Mouse (Mus musculus) hindbrain, embryonic 10.5 days (tissue): Measurements from ENCODE around the gene Casz1. TPM values are rescaled to one million over a fixed set of nuclear protein-coding genes. Genes with fewer than 3 reads are reported as not detected.

Experiments used
- DNase-seq: peaks from one replicate; pipeline ENCODE4 v3.0.0-alpha.2; 2017; ENCODE audit warnings: low spot score
- H3K27ac ChIP-seq: fragments of 300-500 bp; sonication (generic); 2 replicates; pipeline ENCODE4 v1.5.1; 2016; ENCODE audit warnings: mild to moderate bottlenecking, moderate library complexity
- H3K27me3 ChIP-seq: fragments of 300-500 bp; sonication (generic); 2 replicates; pipeline ENCODE4 v1.6.1; 2016; ENCODE audit warnings: mild to moderate bottlenecking; ENCODE audit not compliant: poor library complexity, insufficient read depth, severe bottlenecking
- H3K36me3 ChIP-seq: fragments of 300-500 bp; sonication (generic); 2 replicates; pipeline ENCODE4 v1.6.1; 2016; ENCODE audit warnings: mild to moderate bottlenecking, moderate library complexity
- H3K4me1 ChIP-seq: fragments of 300-500 bp; sonication (generic); replicated peaks from 2 replicates; pipeline ENCODE4 v1.6.1; 2016; ENCODE audit warnings: mild to moderate bottlenecking
- H3K4me3 ChIP-seq: fragments of 300-500 bp; sonication (generic); 2 replicates; pipeline ENCODE4 v1.5.1; 2016; ENCODE audit warnings: mild to moderate bottlenecking, moderate library complexity
- H3K9me3 ChIP-seq: fragments of 300-500 bp; sonication (generic); 2 replicates; pipeline ENCODE4 v1.6.1; 2016; ENCODE audit warnings: mild to moderate bottlenecking, moderate library complexity
- WGBS: fragments of 180-500 bp; shearing (Covaris S2); methylation state at CpG from one replicate; pipeline ENCODE4 v1.1.7; 2016; 5-methylcytosine and 5-hydroxymethylcytosine counted together
- polyA plus RNA-seq: library from polyadenylated mRNA; unstranded; fragments of >200 nt; fragmentation: Nextera tagmentation; extraction: Ambion mirVana; gene quantifications from 2 replicates; pipeline ENCODE4 v1.2.1, GENCODE M21; 2016

The Casz1 gene
- polyA plus RNA-seq, 1 experiment from 2014 or later, result 14.4 TPM

GRCm38 (mm10) chr4:148888229-148888628 lies 84.0 kb downstream of the Casz1 start:
- Histone ChIP-seq H3K36me3 (no peaks in the 10 kb centered on the region), H3K4me3 (peak overlapping the region; percentile 11; the same call in 1 of the 2 replicates), H3K27me3 (peaks cover 95% of the 10 kb centered on the region), H3K4me1 (peaks cover 100% of the 10 kb centered on the region), H3K9me3 (no peaks in the 10 kb centered on the region), H3K27ac (peak overlapping the region; percentile 93)
- no peak for DNase-seq
- WGBS, result 43% methylated on average over 8 of the region's 8 CpGs

DNA sequence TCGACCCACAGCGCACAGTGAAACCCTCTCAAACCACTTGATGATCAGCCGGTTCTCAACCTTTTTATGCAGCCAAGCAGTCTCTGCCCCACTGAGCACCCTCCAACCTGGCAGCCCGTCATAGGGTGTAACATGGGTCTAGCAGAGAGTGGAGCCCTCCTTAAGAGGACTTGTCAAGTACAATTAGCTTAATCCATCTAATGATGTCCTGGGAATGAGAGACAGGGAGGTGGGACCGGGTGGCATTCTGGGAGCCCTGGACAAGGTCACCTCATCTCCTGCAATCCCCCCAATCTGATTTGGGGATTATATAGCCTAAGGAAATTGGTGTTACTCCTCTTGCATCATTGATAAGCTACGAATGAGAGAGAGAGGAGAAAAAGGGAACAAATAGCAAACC lies 84.8 kb downstream of the Casz1 start:
- no peak for DNase-seq
- Histone ChIP-seq H3K27me3 (peaks cover 95% of the 10 kb centered on the region), H3K4me3 (no peak overlapping the region), H3K36me3 (no peaks in the 10 kb centered on the region), H3K4me1 (peaks cover 100% of the 10 kb centered on the region), H3K9me3 (no peaks in the 10 kb centered on the region), H3K27ac (peak overlapping the region; percentile 93)
- WGBS, result 71% methylated on average over 6 of the region's 6 CpGs

DNA sequence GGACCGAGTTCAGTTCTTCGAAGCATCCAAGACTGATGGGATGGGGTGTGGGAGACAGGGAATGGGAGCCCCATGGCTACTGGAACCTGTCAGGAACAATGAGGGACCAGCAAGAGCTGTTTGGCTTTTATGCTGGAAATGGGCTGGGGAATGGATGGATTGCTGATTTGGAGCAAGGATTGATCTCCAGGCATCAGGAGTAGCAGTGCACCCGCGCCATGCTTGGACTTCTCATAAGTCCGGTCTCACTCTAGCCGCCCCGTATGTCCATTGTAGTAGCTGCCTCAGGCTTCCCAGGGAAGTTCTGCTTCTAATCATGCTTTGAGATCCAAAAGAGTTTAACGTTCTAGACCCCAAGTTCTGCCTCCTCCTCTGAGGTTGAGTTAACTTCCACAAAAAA lies 86.2 kb downstream of the Casz1 start:
- 36% methylated on average over 8 of the region's 8 CpGs for WGBS
- peaks cover 100% of the 10 kb centered on the region for H3K4me1 ChIP-seq
- H3K4me3 ChIP-seq, result peak overlapping the region; percentile 47
- peaks cover 95% of the 10 kb centered on the region for H3K27me3 ChIP-seq
- peak overlapping the region; percentile 93 for H3K27ac ChIP-seq
- DNase-seq, result no peak
- no peaks in the 10 kb centered on the region for H3K36me3 ChIP-seq
- no peaks in the 10 kb centered on the region for H3K9me3 ChIP-seq

DNA sequence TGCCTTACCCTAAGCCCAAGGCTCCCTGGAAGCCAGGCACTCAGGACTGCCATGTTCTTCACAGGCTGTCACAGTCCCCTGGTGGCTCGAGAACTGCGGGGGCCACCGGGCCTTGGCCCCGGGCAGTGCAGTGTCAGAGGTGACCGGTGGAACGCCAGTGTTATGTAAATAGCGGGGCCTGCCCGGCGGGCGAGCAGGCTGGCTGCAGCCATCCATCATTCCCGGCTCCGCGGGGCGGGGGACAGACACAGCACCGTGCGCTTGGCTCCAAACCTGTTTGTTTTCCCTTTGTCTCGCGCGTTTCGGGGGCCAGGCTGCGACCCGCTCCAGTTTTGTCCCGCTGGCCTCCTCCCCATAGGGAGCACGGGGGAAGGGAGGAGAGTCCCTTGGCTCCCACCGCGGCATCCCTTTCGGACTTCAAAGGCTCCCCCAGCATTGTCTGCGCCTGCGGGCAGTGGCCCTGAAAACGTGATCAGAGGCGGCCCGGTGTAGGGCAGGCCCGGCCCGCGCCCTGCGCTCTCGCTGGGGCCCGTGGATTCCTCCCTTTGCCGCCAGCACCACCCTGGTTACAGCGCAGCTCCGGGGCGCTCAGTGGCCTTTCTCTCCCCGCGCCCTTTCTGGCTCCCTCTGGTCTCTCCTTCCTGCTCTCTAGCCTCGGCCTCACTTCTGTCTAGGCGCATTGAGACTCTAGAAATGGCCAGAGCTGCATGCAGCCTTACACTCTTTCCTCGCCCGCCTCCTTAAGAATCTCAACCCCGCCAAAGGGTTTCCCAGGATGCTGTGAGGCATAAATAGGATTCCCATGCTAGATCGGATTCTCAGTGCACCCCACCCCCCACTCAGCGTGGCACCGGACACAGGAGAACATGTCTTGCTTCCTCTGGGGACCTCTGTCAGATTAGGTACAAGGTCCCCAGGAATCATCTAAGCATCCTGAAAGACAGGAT lies 86.9 kb downstream of the Casz1 start:
- WGBS, result 1% methylated on average over 52 of the region's 52 CpGs
- peak; percentile 94 for DNase-seq
- H3K4me1 ChIP-seq, result peaks cover 99% of the 10 kb centered on the region

GRCm38 (mm10) chr4:148896125-148896524 lies 91.9 kb downstream of the Casz1 start:
- Histone ChIP-seq H3K9me3 (no peaks in the 10 kb centered on the region), H3K4me3 (no peak overlapping the region), H3K4me1 (peaks cover 86% of the 10 kb centered on the region), H3K36me3 (no peaks in the 10 kb centered on the region), H3K27me3 (peaks cover 99% of the 10 kb centered on the region), H3K27ac (peak overlapping the region; percentile 77)
- no peak for DNase-seq
- 63% methylated on average over 6 of the region's 6 CpGs for WGBS

More for the DNA sequence above, 86.9 kb downstream of the Casz1 start:
- no peaks in the 10 kb centered on the region for H3K9me3 ChIP-seq
- H3K4me3 ChIP-seq, result peak overlapping the region; percentile 47
- no peaks in the 10 kb centered on the region for H3K36me3 ChIP-seq
- peaks cover 97% of the 10 kb centered on the region for H3K27me3 ChIP-seq
- H3K27ac ChIP-seq, result peak overlapping the region; percentile 93

- 29% methylated on average over 1 of the region's 1 CpGs for WGBS
- DNase-seq, result no peak
- H3K27ac ChIP-seq, result peak overlapping the region; percentile 87
- peaks cover 84% of the 10 kb centered on the region for H3K4me1 ChIP-seq
- H3K36me3 ChIP-seq, result 0 out of 2 replicates have a peak, but pooled peaks cover 3% of the 10 kb centered on the region
- H3K9me3 ChIP-seq, result no peaks in the 10 kb centered on the region
- peaks cover 100% of the 10 kb centered on the region for H3K27me3 ChIP-seq
- peak overlapping the region; percentile 74 for H3K4me3 ChIP-seq
These were observed 95.7 kb downstream of the Casz1 start for GRCm38 (mm10) chr4:148899927-148900294.

- peak; percentile 86 for DNase-seq
- Histone ChIP-seq H3K27me3 (peaks cover 100% of the 10 kb centered on the region), H3K4me3 (peak overlapping the region; percentile 74), H3K4me1 (peaks cover 84% of the 10 kb centered on the region), H3K9me3 (no peaks in the 10 kb centered on the region), H3K27ac (peak overlapping the region; percentile 87), H3K36me3 (0 out of 2 replicates have a peak, but pooled peaks cover 3% of the 10 kb centered on the region)
- WGBS, result under 1% methylated on average over 119 of the region's 123 CpGs
These were observed 96.3 kb downstream of the Casz1 start for GRCm38 (mm10) chr4:148900295-148901211.

GRCm38 (mm10) chr4:148901275-148902052 lies 97.2 kb downstream of the Casz1 start:
- H3K36me3 ChIP-seq, result 0 out of 2 replicates have a peak, but pooled peaks cover 7% of the 10 kb centered on the region
- peaks cover 85% of the 10 kb centered on the region for H3K4me1 ChIP-seq
- peaks cover 100% of the 10 kb centered on the region for H3K27me3 ChIP-seq
- peak; percentile 44 for DNase-seq
- peak overlapping the region; percentile 74 for H3K4me3 ChIP-seq
- WGBS, result under 1% methylated on average over 64 of the region's 64 CpGs
- H3K27ac ChIP-seq, result peak overlapping the region; percentile 87
- H3K9me3 ChIP-seq, result no peaks in the 10 kb centered on the region

- Histone ChIP-seq H3K4me1 (peaks cover 93% of the 10 kb centered on the region), H3K9me3 (no peaks in the 10 kb centered on the region), H3K36me3 (0 out of 2 replicates have a peak, but pooled peaks cover 12% of the 10 kb centered on the region), H3K27me3 (peaks cover 100% of the 10 kb centered on the region), H3K27ac (peak overlapping the region; percentile 25; the same call in 1 of the 2 replicates), H3K4me3 (peak overlapping the region; percentile 74)
- 27% methylated on average over 8 of the region's 8 CpGs for WGBS
- DNase-seq, result peak; percentile 40
These were observed 98.9 kb downstream of the Casz1 start for GRCm38 (mm10) chr4:148902919-148903727.

- H3K4me1 ChIP-seq, result peaks cover 96% of the 10 kb centered on the region
- H3K4me3 ChIP-seq, result no peak overlapping the region
- peaks cover 98% of the 10 kb centered on the region for H3K27me3 ChIP-seq
- H3K27ac ChIP-seq, result no peak overlapping the region
- 92% methylated on average over 7 of the region's 7 CpGs for whole genome bisulfite sequencing
- H3K9me3 ChIP-seq, result no peaks in the 10 kb centered on the region
- H3K36me3 ChIP-seq, result peaks cover 15% of the 10 kb centered on the region; the same call in 1 of the 2 replicates
- no peak for DNase-seq
These were observed 101.1 kb downstream of the Casz1 start for GRCm38 (mm10) chr4:148905295-148905694.

- no peaks in the 10 kb centered on the region for H3K9me3 ChIP-seq
- no peak overlapping the region for H3K4me3 ChIP-seq
- H3K4me1 ChIP-seq, result peaks cover 97% of the 10 kb centered on the region
- WGBS, result 91% methylated on average over 10 of the region's 10 CpGs
- DNase-seq, result no peak
- no peak overlapping the region for H3K27ac ChIP-seq
- peaks cover 15% of the 10 kb centered on the region; the same call in 1 of the 2 replicates for H3K36me3 ChIP-seq
- H3K27me3 ChIP-seq, result peaks cover 98% of the 10 kb centered on the region
These were observed 102.6 kb downstream of the Casz1 start for GRCm38 (mm10) chr4:148906806-148907205.
